Mouse (Mus musculus): ENCODE data around the gene Gk. TPM values are rescaled to one million over a fixed set of nuclear protein-coding genes. Genes with fewer than 3 reads are reported as not detected.

The Gk gene
- total RNA-seq (2022) = 10 to 100 TPM in 3 of 4 experiments, 1 to 10 TPM in 1; 6.7 to 29.6 (median 18.4) TPM

DNA sequence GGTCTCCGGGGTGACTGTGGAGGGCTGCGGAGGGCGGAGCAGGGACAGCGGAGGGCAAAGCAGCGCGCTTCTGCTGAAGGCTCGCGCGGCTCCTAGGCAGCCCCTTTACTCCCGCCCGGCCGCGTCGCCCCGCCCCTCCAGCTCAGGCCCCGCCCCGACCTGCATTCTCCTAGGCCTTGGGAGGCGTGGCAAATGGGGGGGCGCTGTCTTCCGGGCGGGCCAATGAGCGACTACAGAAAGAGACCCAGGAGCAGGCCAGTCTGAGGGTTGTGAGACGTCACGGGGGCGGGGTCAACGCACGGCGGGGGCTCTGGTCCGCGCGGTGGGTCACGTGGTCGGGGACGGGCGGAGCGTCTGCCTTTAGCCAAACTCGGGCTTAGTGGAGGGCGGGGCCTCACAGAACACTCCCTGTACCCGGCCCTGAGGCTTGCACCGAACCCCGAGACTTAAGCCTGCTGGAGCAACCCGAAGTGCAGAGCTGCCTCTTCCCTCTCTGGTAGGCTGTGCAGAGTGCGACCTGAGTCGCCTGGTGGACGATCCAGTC is at the start of gene Gk:
Gk (minus strand) TSS at position 276 of the 544 bp plus-strand sequence.
- peak; percentile 97 for DNase-seq

DNA sequence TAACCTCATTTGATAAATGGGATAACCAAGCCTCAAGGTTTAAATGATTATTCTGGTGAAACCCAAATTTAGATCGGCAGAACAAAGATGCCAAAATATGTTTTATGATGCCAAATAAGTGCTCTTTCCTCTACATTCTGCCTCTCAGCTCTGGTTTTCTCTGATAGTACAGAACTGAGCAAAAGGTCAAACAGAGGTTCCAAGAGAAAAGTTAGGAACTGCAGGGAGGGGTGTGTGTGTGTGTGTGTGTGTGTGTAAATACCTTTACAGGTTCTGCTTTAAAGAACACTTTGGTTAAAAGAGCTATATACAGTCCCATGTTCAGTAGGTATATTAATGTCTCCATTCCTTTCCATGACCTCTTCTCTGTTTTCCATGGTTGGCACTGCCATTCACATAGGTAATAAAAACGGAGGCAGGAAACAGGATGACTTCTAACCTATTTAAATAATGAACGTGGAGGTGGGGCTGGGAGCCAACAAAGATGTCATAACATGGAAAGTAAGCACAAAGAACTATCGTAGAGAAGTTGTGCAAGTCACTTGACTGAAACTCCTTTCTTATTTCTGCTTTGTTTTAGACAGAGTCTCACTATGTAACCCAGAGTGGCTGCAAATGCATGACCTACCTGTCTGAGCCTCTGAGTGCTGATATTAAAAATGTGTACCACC is 28.2 kb upstream of the Gk start:
- no peak for DNase-seq

GRCm38 (mm10) chrX:85803006-85803405 is 26.4 kb upstream of the Gk start:
- no peak for DNase-seq

DNA sequence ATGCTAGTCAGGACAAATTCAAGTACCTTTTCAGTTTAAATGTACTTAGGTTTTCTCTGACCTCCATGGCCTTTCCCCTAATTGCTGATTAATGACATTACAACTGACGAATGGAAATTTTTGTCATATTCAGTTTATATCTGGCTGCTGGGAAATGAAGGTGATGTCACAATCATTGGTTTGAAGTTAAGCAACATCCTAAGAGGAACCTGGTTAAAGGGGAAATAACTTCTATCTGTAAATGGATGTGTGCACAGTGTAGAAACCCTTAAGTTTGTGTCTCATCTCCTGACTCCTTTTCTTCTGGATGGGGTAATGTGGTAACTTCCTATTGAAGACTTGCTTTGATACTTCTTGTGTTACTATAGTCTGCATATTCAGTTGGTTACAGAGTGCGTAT is 20.8 kb upstream of the Gk start:
- DNase-seq = no peak

DNA sequence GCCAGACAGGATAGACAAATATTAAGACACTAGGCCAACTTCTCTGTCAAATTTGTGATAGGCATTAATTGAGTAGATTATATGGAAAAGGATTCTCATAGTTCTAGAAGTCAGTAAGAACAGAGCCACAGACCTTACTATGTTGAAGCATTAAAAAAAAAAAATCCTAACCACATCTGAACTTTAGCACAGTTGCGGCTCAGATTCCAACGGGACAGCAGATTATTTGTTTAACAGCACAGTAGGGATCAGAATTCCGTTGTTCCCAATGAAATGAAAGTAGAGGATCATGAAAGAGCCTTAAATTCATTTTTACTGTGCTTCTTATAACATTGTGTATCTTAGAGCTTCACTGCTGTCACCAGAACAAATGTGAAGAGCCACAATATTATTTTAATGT is 1.7 kb upstream of the Gk start:
- DNase-seq = no peak

DNA sequence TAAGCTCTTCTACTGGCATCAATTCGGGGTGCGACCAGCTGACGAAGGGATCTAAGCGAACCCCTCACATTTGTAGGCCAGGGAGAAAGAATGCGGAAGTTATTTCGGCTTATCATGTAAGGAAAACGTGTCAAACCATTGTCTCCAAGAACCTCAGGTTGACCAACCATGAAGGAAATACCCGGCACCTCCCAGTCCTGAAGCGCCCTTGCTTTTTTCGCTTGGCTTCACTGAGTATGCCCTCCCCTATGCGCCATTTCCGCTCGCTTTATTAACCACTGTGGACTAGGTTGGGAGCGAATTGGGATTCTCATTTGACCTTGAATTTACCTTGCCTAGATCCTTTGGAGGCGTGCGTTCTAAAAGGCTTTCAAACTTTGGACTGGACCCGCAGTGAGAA is 522 bp upstream of the Gk start:
- no peak for DNase-seq

DNA sequence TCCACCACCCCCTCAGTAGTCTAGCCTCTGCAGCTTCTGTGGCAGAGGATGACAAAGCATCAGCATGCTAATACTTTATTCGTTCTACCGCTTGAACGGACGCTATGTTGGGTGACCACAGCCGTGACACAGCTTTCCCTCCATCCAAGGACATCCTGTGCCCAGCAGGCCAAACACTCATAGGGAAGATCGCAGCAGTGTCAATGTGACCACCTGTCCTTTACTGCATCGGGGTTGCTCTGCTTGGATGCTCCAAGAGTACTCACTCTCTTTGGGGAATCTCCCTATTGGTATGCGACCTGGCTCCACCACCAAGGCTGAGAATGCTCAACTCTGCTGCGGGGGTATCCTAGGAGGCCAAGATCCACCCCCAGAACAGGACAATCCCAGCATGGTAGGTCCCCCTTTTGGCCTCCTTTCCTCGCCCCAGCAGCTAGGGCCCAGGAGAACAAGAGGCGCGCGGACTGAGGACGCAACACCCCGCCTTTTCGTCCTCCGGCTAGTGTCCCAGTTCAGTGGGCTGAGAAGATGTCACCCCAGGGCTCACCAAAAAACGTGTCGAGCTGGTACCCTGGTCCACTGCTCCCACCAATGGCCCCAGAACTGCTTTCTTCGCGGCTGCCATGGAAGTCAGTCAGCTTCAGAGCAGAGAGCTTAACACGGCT is 608 bp downstream of the Gk start:
- peak; percentile 27 for DNase-seq

DNA sequence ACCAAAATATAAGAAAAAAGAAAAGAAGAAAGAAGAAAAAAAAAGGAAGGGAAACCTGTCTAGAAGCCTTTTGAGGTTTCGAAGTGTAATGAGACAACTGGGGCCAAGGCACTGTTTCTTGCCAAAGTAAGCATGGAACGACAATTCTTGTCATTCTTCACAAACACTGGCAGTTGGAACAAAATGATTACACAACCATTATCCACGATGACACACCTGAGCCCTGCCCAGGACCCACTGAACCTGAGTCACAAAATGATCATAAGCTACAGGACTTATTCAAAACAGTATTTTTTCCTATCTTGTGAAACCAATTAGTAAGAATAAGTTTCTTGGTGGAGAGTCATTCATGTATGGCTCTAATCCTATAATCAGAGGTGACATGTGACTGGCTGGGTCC is 5.3 kb downstream of the Gk start:
- no peak for DNase-seq

DNA sequence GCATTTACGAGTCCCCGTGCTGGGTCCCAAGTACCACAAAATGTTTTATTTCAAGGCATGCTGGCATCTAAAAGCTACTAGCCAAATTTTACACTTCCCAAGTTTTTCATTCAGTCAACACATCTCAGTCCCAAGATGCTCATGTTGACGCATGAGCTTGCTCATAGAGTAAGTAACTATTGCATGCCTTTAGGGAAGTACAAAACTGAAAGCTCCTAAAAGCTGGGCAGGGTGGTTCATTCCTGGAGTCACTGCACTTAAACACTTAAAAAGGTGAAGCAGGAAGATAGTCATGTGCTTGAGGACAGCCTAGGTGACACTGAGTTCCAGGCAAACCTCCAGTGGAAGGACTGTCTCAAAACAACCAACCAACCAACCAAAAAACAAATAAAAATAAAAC is 5.9 kb downstream of the Gk start:
- no peak for DNase-seq

- no peak for DNase-seq
Observed at GRCm38 (mm10) chrX:85768578-85768977, 8.0 kb downstream of the Gk start.

GRCm38 (mm10) chrX:85756005-85756404 is 20.6 kb downstream of the Gk start:
- DNase-seq = no peak

DNA sequence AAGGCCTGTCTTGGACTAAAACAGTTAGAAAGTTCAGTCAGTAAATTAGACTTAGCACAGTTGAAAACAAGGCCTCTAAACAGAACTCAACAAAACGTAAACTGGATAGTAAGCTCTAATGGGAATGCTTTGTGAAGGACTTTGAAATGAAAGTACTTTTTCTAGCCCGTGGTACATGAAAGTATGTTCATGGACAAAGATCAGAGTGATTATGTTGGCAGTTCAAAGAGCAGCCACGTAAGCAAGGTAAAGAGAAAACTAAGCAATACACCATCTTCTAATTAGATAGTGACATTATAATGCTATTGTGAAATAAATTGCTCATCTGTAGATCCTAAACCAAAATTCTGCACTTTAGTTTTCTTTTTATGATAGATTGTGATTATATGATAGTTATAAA is 32.8 kb downstream of the Gk start:
- DNase-seq = no peak

DNA sequence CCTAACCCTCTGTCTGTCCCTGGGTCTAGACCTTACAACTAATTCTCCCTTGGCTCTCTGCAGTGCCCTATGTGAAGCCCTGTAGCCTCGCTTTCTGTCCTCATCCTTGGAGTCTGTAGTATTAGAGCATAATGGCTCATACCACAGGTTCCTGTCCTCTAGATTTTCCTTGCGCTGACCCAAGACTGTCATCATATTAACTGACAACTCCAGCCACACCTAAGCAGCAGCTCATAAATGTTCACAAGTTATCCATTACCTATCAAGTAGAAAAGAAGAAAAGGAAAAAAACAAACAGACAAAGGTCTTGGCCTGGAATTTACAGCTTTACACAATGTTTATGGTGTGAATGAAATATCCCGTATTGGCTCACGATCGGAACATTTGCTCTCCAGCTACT is 43.4 kb downstream of the Gk start:
- no peak for DNase-seq

DNA sequence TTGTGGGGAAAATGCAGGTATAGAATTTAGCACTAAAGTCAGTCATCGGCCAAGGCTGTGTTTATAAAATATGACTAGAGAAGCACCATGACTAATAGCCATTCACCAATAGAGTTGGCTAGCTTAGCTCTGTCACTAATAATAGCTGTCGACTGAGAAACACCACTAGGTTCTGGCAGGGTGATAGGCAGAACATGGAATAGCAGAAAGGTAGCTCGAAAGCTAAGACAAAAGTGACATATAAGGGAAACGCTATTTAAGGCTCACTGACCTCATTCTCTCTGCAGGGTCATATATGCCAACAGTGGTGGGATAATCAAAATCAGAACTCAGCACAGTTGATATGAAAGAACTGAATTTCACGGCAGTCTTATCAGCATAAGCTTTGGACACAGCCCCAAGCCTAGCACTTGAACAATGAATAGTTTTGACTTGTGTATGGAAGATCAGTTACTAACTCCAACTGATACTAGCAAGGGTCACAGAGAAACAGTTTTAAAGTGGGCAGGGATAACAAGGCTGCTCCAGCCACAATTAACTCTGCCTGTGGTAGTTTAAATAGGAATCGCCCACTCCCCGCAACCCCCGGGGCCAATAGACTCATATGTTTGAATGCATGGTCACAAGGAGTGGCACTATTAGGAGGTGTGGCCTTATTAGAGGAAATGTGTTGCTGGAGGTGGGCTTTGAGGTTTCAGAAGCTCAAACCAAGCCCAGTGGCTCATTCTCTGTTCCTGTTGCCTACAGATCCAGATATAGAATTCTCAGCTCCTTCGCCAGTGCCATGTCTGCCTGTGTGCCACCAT is 45.3 kb downstream of the Gk start:
- no peak for DNase-seq

DNA sequence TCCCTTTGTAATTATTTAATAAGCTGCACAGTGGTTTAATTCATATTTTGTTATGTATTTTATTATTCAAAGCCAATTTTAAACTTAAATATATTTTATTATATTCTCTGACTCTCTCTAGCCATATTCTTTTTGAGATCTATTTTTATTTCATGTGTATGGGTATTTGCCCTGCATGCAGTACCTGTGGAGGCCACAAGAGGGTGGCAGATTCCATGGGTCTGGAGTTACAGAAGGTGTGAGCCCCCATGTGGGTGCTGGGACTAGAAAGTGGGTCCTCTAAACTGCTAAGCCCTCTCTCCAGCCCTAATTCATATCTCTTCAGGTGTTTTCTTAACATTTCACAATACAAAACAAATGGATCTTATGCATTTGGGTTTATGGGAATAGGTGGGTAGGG is 55.4 kb downstream of the Gk start:
- DNase-seq = no peak

DNA sequence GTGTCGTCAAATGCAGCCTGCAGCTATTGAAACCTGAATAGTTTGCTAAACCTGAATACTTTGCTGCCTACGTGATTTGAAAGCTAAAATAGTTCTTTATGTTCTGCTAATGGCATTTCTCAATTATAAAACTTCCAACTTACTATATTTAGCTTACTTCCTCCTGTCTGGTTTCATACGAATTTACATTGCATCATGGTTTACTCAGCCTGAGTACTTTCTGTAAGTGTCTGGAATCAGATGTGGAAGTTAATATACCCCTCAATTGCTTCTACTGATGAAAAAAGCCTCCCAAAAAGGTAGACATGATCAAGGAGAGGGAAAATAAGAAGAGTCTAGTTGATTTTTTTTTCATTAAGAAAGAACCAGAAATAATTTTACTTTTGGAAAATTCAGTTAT is 66.2 kb downstream of the Gk start:
- DNase-seq = no peak

- DNase-seq = no peak
Observed at GRCm38 (mm10) chrX:85705715-85706114, 70.9 kb downstream of the Gk start.

DNA sequence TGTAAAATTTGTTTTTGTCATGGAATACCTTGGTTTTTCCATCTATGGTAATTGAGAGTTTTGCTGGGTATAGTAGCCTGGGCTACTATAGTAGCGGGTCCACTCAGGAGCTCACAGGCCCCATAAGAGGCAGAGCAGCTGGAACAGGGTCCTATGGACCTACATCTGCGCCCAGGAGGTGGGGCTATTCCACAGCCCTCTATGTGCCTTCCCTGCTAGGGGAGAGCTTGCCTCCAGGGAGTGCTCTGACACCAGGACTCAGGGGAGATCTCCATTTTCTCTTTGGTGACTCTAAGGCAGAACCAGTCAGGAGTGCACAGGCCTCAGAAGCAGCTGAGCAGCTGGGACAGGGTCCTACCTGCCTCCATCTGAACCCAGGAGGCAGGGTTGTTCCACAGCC is 92.9 kb downstream of the Gk start:
- DNase-seq = no peak

GRCm38 (mm10) chrX:85682125-85682524 is 94.5 kb downstream of the Gk start:
- no peak for DNase-seq

- no peak for DNase-seq
Observed at GRCm38 (mm10) chrX:85676808-85677207, 99.8 kb downstream of the Gk start.
